In genomic region chrX:101639741-101640166, GRCm38 (mm10) we compare ENCODE assay signal across 8 mouse cellular contexts. TPM values are rescaled to one million over a fixed set of nuclear protein-coding genes. Genes with fewer than 3 reads are reported as not detected.
DNase-seq lines count a peak whose midpoint lies in the region; ATAC-seq lines count a peak whose summit lies in the region.

Ogt (plus strand) TSS chrX:101640060.

- H3K4me2 ChIP-seq in hindbrain, embryonic 11.5 days (replicated peaks; ENCODE audit: low read depth, low read length), result peak within 1 kb of the TSS; percentile 39

- peak; percentile 88 for DNase-seq in Muller cell, postnatal 12 days (ENCODE audit: inconsistent ontology term)
- DNase-seq in cerebellum, adult 9-11 months, result peak; percentile 92
- DNase-seq in frontal cortex, adult 2 months (ENCODE audit: extremely low spot score in 1 of 2, low spot score in 1 of 2), result peak; percentile 85 to 95
- peak; percentile 89 for DNase-seq in hindbrain, embryonic 11.5 days (ENCODE audit: low spot score)
- peak; percentile 88 to 89 for DNase-seq in layer of hippocampus, postnatal 10 days (ENCODE audit: low spot score in 2 of 2)
- DNase-seq in lung, postnatal 10 days, result peak; percentile 95
- peak; percentile 82 for DNase-seq in ovary, postnatal 36 days (ENCODE audit: low spot score)
- DNase-seq in thymus, postnatal 25 days, result peak; percentile 90

- peak within 1 kb of the TSS; percentile 73 for H3K4me3 ChIP-seq in hindbrain, embryonic 11.5 days (ENCODE audit: low read depth, low read length)

- no peaks in the 10 kb centered on the region for H3K9me3 ChIP-seq in hindbrain, embryonic 11.5 days (ENCODE audit: control insufficient read depth, low read length)

- peak; percentile 95 for ATAC-seq in hindbrain, embryonic 11.5 days (ENCODE audit: low FRiP score)

- peak within 1 kb of the TSS; percentile 84 for H3K9ac ChIP-seq in hindbrain, embryonic 11.5 days (ENCODE audit: low read depth, low read length)

- 12% methylated on average over 24 of the region's 24 CpGs for WGBS in hindbrain, embryonic 11.5 days

- H3K4me1 ChIP-seq in hindbrain, embryonic 11.5 days (replicated peaks; ENCODE audit: control insufficient read depth, insufficient read depth, low read length), result no peaks in the 10 kb centered on the region

- H3K27me3 ChIP-seq in hindbrain, embryonic 11.5 days (ENCODE audit: control insufficient read depth, insufficient read depth, low read length), result no peaks in the 10 kb centered on the region; the same call in 1 of the 2 replicates

- peak within 1 kb of the TSS; percentile 70 for H3K27ac ChIP-seq in hindbrain, embryonic 11.5 days (ENCODE audit: low read depth, low read length)

- H3K36me3 ChIP-seq in hindbrain, embryonic 11.5 days (ENCODE audit: control insufficient read depth, insufficient read depth, low read length), result no peaks in the 10 kb centered on the region

RNA-seq across cellular contexts. Expression of gene Ogt, which starts in this region (rescaled TPM):
- polyA plus RNA-seq in frontal cortex, adult 2 months (2012; rRNA removed), result 360 and 403 TPM in 2 replicates
- polyA plus RNA-seq in hindbrain, embryonic 11.5 days (2014; fragmentation: Nextera tagmentation; extraction: Ambion mirVana), result 244 and 256 TPM in 2 replicates
- 100 to 1,000 TPM; 173 to 179 TPM for total RNA-seq in layer of hippocampus, postnatal 10 days (2021)

Comparison
In these comparisons a context has a peak if more than half of its experiments do, and no peak if none do; other contexts are left out.
1. Peak in every context shown above with its lines: DNase-seq, ATAC-seq, H3K4me3 ChIP-seq and H3K27ac ChIP-seq.